Mouse (Mus musculus): ENCODE data around the gene Idnk. TPM values are rescaled to one million over a fixed set of nuclear protein-coding genes. Genes with fewer than 3 reads are reported as not detected.

Gene Idnk
- polyA plus RNA-seq, 1 experiment from 2014 or later: 18.8 TPM

Other genes with a start within 250 kb of the Idnk start
- gene Spock1, start 249.3 kb upstream of the Idnk start, polyA plus RNA-seq (2015; fragmentation: Nextera tagmentation; extraction: Ambion mirVana): 0.06 and 0.08 TPM in 2 replicates
- gene Klhl3, start 44.1 kb upstream of the Idnk start, polyA plus RNA-seq (2015; fragmentation: Nextera tagmentation; extraction: Ambion mirVana): 1.1 and 1.4 TPM in 2 replicates
- gene Hnrnpa0, start 29.1 kb upstream of the Idnk start, polyA plus RNA-seq (2015; fragmentation: Nextera tagmentation; extraction: Ambion mirVana): 5.2 and 6.2 TPM in 2 replicates
- gene Ubqln1, start 58.0 kb downstream of the Idnk start, polyA plus RNA-seq (2015; fragmentation: Nextera tagmentation; extraction: Ambion mirVana): 42.4 and 45.2 TPM in 2 replicates
- 4.7 and 5.9 TPM in 2 replicates for gene Gkap1, start 118.0 kb downstream of the Idnk start, polyA plus RNA-seq (2015; fragmentation: Nextera tagmentation; extraction: Ambion mirVana)
- gene Kif27, start 201.5 kb downstream of the Idnk start, polyA plus RNA-seq (2015; fragmentation: Nextera tagmentation; extraction: Ambion mirVana): 0.12 and 0.14 TPM in 2 replicates
- 17.5 and 18.5 TPM in 2 replicates for gene 2210016F16Rik, start 227.6 kb downstream of the Idnk start, polyA plus RNA-seq (2015; fragmentation: Nextera tagmentation; extraction: Ambion mirVana)
- gene Rmi1, start 244.6 kb downstream of the Idnk start, polyA plus RNA-seq (2015; fragmentation: Nextera tagmentation; extraction: Ambion mirVana): 12.4 and 14.0 TPM in 2 replicates
- 498 and 561 TPM in 2 replicates for gene Hnrnpk, start 245.7 kb downstream of the Idnk start, polyA plus RNA-seq (2015; fragmentation: Nextera tagmentation; extraction: Ambion mirVana)

Data from liver, embryonic 15.5 days (tissue).